Mouse (Mus musculus) induced T-regulatory cell, adult 2 months (primary cell): ENCODE data around the gene Id3.
"Not testable (repeated sequence)": the region's sequence is repeated elsewhere in the genome, so short reads cannot be mapped to it uniquely, and the experiment has no call there.

ENCODE experiments used
- DNase-seq: peaks from one replicate; pipeline ENCODE4 v3.0.0-alpha.2; 2012; ENCODE audit warnings: low read depth

Gene Id3

DNA sequence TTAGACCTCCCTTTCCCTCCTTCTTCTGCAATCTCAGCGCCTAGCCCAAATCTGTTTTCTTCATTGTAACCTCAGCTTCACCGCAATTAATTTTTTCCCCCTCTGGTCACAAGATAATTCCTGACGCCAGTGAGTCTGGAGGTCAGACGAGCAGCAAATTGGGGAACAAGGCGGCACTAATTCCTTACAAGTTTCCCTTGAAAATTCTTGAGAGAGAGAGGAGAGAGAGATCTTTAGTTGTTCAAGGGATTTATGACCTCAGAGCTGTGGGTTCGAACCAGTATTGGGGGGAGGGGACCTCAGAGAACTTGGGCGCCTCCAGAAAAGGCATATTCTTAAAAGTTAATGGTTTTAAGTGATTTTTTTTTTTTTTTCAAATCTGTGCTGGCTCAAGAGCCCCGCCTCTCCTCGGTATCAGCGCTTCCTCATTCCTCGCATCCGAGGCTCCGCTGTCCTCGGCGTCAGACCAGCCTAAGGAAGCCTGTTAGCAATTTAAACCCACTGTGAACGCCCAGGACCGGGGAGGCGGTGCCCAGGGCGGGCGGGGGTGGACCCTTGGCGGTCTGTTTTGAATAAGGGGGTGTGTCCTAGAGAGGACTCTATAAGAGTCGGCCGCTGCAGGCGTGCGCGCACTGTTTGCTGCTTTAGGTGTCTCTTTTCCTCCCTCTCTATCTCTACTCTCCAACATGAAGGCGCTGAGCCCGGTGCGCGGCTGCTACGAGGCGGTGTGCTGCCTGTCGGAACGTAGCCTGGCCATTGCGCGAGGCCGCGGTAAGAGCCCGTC lies at the start of gene Id3:
Gene Id3, plus strand, starts transcription at position 305 of the 784 bp plus-strand sequence.
- DNase-seq, result peak; percentile 95

GRCm38 (mm10) chr4:136094519-136095219 lies 48.6 kb upstream of the Id3 start:
- DNase-seq, result no peak

DNA sequence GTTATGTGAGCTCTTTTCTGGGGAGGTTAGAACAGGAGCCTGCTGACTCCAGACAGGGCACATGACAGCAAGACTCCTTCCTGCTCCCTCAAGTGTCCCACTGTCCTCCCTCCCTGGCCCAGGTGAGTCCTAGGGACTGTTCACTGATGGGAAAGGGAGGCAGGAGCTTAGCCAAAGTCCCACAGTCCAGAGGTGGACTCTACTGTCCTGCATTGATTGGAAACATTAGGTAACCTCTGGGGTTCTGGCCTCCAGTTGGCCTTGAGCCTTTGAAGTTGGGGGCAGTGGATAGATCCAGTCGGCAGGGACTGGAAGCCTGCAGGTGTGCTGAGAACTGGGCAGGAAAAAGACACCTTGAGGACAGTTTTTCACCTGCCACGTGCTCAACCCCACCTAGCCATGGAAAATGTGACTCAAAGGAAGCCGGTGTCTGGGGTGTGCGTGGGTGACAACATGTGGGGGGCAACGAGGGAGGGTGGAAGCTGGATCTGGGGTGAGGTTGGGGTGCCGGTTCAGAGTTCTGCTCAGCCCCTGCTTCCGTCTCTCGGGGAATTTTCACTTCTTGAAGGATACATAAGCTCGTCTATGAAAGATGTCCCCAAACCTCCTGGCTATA lies 47.7 kb upstream of the Id3 start:
- DNase-seq, result peak; percentile 73

DNA sequence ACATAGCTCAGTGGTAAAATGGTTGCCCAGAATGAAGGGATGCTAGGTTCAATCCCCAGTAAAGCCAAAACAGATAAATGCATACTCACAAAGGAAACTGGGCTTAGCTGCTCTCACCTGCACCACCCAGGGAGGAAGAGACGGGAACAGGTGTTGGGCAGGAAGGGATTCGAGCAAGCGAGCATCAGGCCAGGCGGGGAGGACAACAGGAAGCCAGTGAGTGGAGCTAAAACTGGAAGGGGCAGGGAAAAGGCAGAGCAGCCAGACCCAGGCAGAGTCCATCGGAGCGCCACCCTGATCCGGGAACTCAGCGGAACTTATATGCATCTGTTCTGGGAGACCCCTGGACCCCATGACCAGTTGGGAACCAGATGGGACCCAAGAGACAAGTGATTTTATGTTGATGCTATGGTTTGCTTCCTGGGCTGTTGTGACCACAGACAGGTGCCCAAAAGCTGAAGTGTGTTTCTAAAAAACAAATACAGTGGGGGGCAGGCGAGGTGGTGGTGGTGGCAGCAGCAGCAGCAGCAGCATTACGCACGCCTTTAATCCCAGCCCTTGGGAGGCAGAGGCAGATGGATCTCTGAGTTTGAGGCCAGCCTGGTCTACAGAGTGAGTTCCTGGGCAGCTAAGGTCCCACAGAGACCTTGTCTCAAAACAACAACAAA lies 46.7 kb upstream of the Id3 start:
- DNase-seq, result no peak

DNA sequence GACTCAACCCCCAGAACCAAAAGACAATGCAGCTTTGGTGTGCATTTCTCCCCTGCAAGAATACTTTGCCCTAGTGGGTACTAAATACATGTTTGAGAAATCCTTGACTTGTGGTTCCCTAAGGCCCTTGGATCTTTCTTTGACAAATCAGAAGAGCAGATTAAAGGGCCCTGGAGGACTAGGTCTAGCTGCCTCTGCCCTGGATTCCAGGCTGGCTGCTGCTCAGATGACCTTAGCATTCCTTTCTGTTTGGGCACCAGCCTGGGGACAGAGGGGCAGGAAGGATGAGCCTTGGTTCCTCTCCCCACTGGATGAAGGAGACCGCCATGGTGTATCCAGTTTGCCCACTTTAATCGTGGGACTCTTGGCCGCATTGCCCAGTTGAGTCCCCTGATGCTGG lies 44.9 kb upstream of the Id3 start:
- DNase-seq, result no peak

DNA sequence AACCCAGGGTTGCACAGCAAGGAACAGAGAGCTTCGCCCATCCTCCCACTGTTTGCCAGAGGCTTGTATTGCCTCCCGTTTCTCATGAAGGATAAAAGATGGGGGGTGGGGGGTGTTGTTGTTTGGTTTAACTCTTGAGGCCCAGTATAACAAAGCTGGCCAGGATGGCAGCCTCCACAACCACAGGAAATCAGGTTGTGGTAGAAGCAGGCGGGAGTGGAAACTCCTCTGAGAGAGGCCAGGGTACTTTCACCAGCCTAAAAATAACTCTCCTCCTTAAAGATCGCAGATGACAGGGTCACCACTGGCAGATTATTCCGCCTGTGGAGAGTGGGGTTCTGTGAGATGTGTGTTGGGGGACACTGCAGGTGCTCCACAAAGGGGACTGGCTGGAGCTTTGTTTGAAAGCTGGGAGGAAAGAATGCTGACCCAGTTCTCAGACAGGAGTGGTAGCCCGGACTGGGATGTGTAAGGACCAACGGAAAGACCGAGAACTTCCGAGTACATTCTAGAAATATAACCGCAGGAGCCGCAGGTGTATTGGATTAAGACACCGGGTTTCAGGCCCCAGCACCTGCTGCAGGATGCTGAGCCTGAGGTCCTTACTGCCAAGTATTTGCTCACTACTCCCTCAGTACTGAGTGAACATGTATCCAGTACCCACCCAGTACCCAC lies 42.8 kb upstream of the Id3 start:
- peak; percentile 80 for DNase-seq

DNA sequence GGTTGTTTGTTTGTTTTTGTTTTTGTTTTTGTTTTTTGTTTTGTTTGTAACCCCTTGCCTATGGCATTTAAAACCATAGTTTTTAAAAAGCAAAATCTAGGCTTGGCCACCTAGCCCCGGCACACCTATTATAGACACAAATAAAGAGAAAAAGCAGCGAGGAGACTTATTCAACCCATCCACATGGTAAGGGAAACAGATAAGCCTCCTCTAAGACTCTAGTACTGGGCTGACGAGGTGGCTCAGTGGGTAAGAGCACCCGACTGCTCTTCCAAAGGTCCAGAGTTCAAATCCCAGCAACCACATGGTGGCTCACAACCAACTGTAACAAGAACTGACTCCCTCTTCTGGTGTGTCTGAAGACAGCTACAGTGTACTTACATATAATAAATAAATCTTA lies 41.5 kb upstream of the Id3 start:
- not testable (repeated sequence) for DNase-seq

DNA sequence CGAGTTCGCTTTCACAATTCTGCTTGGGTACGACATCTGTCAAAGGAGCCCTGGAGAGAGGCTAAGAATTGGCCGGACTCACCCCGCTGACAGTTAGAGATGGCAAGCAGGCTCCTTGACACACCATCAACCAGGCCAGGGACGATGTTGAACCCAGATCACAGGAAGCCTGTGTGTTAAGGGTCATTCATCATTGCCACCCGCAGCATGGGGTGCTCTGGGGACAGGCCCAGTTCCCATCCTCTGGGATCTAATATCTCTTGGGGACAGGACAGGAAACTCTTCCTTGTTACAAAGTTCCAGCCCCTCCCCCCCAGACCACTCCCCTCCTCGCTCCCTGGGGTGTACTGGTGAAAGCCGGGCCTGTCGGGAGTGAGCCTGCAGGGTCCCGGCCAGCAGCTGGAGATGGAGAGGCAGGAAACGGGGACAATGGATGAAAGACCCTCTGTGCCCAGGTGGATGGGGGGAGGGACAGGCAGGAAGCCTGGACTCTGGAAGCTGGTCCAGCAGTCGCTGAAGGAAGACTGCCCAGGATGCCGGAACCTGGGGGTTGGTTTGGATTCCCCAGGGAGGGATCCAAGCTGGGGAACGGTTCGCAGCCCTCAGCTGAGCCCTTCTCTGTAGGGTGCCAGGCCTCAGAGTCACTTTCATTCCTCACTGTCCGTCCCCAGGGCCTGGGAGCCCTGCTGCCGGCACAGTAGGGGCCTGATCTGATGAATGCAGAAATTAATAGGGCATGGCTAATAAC lies 38.5 kb upstream of the Id3 start:
- no peak for DNase-seq

- DNase-seq, result peak; percentile 81
Measured at GRCm38 (mm10) chr4:136106880-136107301, 36.4 kb upstream of the Id3 start.

DNA sequence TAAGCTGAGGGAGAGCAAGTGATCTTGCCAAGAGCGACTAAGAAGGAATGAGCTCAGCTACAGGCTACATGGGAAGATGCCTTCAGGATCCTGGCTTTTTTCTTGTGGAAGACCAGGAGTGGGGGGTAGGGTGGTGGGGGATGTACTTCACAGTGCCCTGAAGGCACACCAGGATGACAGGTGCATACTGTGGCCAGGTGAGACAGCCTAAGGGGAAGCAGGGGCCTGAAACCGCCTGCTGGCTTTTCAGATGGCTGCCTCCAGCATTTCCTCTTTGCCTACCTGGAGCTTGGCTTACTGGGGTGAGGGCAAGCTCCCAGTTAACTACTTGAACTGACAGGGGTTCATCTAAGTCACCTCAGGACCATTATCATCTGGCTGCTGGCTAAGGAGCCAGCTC lies 34.1 kb upstream of the Id3 start:
- DNase-seq, result no peak

DNA sequence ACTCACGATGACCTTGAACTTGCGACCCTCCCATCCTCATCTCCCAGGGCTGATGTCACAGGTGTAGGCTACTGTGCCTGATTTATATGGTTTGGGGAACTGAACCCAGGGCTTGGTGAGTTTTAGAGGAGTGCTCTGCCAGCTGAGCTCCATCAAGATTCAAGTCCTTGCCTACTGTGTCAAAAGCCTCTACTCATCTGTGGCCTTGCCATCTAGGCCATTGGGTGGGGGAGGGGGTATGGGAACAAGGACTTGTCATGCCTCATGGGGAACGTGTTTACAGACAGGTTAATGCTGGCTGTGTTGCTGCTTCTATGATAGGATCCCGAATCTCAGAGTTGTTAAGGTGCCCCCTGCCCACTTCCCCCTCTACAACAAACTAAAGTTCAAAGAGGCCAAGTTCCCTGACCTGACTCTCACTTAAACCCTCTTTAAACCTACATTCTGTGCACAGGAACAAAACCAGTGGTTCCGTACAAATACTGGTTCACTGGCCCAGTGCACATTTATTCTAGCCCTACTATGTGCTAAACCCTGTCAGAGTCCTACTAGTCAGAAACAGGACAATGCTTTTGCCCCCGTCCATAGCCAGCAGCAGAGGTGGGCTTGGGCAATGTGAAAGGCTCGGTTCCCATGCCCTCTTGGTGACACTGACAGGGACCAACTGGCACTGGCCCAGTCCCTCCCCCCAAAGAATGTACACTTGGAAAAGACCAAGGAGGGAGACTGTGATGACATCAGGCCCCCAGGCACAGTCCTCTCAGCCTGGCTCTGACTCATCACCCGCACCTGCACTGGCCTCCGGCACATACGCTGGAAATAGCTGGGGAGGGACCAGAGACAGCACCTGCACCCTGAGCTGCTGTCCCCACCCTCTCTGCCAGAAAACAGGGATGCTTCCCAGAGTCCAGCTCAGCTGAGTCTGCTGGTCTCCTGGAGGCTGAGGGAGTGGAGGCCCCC lies 33.1 kb upstream of the Id3 start:
- no peak for DNase-seq

DNA sequence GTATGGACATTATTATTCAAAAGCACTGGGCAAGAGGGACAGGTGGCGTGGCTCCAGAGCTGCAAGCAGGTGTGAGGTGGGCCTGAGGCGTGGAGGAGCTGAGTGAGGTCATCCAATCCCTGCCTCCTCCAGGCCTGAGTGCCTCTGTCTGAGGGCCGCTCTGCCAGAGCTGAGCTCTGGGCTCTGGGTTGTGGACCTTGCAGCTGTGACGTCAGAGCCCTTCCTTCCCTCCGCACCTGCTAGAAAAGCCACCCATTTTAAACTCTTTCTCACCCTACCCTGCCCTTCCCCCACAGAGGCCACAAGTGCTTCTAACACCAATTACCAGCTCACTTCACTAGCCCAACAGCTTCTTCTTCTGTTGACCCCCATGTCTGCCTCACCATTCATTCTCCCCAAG lies 31.0 kb upstream of the Id3 start:
- no peak for DNase-seq

DNA sequence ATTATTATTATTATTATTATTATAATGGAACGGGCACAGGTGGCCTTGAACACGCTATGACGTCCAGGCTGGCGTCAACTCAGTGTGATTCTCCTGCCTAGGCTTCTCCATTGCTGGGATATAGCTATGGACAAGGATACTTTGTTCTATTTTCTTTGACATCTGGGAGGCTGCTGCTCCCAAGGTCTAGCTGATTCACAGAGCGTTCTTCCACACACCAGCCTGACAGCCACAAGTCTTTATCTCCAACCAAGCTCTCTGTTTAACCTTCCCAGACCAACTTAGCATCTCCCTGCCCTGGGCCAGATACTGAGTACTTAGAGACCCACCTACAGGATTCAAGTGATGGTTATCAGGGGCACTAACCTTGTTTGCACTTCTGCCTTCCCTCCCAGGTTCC lies 28.6 kb upstream of the Id3 start:
- no peak for DNase-seq

- no peak for DNase-seq
Measured at GRCm38 (mm10) chr4:136117022-136117421, 26.3 kb upstream of the Id3 start.

DNA sequence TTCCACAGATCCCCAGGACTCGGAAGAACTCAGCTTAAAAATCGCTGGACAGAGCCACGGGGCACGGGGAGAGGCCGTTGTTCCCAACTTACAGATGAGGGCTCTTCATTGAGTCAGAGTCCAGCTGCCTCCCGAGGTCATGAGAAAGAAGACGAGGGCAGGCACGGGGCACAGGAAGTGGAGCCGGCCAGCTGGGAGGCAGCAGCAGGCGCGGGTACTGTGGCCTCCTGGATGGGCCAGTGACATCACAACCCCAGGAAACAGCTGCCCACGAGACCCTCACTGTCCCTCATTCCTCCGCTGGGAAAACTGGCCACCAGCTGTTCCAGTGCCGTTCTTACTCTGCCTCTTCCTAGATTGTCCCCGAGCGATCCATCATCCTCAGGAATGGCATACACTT lies 23.3 kb upstream of the Id3 start:
- DNase-seq, result no peak

GRCm38 (mm10) chr4:136121158-136121557 lies 22.1 kb upstream of the Id3 start:
- DNase-seq, result no peak

GRCm38 (mm10) chr4:136121844-136122468 lies 21.3 kb upstream of the Id3 start:
- no peak for DNase-seq

DNA sequence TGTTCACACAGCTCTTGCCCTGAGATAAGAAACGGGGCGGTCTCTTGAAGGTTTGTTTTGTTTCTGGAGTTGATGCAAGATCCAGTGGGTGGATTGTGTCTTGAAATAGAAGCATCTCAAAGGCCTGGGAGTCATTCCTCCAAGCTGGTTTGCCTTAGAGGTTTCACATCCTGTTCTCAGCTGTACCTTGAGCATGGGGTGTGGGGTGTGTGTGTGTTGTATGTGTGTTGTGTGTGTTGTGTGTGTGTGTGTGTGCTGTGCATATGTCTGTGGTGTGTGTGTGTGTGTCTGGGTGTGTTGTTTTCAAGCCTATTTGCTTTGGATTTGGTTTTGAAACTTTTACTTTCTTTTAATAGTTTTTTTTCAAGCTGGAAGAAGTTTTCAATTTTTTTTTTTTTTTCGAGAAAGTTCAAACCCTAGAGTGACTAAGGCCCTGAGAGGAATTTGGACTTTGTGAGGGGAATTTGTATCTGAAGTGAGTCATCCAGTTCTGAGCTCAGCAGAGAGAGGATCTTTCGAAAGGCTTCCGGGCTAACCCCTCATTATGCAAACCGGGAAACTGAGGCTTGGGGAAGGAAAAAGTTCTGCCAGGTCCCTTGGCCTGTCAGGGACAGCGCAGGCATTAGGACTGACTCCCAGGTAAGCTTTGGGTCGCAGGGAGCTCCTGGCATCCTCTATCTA lies 20.0 kb upstream of the Id3 start:
- DNase-seq, result peak; percentile 54

GRCm38 (mm10) chr4:136123792-136124161 lies 19.5 kb upstream of the Id3 start:
- DNase-seq, result no peak
